Mouse (Mus musculus): ENCODE measurements around the gene Gtsf1. TPM values are rescaled to one million over a fixed set of nuclear protein-coding genes. Genes with fewer than 3 reads are reported as not detected.

Gtsf1 gene
- polyA plus RNA-seq, 1 experiment from 2014 or later = not detected

- H3K4me3 ChIP-seq (ENCODE audit: low read depth, low read length) = no peak overlapping the region
- H3K36me3 ChIP-seq (ENCODE audit: control insufficient read depth, insufficient read depth, low read length) = no peaks in the 10 kb centered on the region
- no peak overlapping the region for H3K4me2 ChIP-seq (ENCODE audit: low read length)
- H3K9me3 ChIP-seq (replicated peaks; ENCODE audit: control insufficient read depth, low read length, poor library complexity, severe bottlenecking) = no peaks in the 10 kb centered on the region
- H3K27ac ChIP-seq (ENCODE audit: low read length) = no peak overlapping the region
- no peak overlapping the region for H3K9ac ChIP-seq (ENCODE audit: low read depth, low read length)
- no peaks in the 10 kb centered on the region for H3K4me1 ChIP-seq (ENCODE audit: control insufficient read depth, insufficient read depth, low read length)
- no peaks in the 10 kb centered on the region for H3K27me3 ChIP-seq (ENCODE audit: control insufficient read depth, insufficient read depth, low read depth, low read length)
- no peak for ATAC-seq
- WGBS = 88% methylated on average over 2 of the region's 2 CpGs
Observed at GRCm38 (mm10) chr15:103382075-103382474, 48.2 kb downstream of the Gtsf1 start.

- Histone ChIP-seq H3K27me3 (ENCODE audit: control insufficient read depth, insufficient read depth, low read depth, low read length) (no peaks in the 10 kb centered on the region), H3K4me3 (ENCODE audit: low read depth, low read length) (no peak overlapping the region), H3K36me3 (ENCODE audit: control insufficient read depth, insufficient read depth, low read length) (no peaks in the 10 kb centered on the region), H3K9me3 (replicated peaks; ENCODE audit: control insufficient read depth, low read length, poor library complexity, severe bottlenecking) (no peaks in the 10 kb centered on the region), H3K9ac (ENCODE audit: low read depth, low read length) (no peak overlapping the region), H3K27ac (ENCODE audit: low read length) (no peak overlapping the region), H3K4me2 (ENCODE audit: low read length) (no peak overlapping the region), H3K4me1 (ENCODE audit: control insufficient read depth, insufficient read depth, low read length) (no peaks in the 10 kb centered on the region)
- 56% methylated on average over 3 of the region's 3 CpGs for WGBS
- no peak for ATAC-seq
Observed at GRCm38 (mm10) chr15:103378665-103379356, 51.5 kb downstream of the Gtsf1 start.

GRCm38 (mm10) chr15:103377752-103378664 is 52.3 kb downstream of the Gtsf1 start:
- Histone ChIP-seq H3K9me3 (replicated peaks; ENCODE audit: control insufficient read depth, low read length, poor library complexity, severe bottlenecking) (no peaks in the 10 kb centered on the region), H3K9ac (ENCODE audit: low read depth, low read length) (no peak overlapping the region), H3K4me3 (ENCODE audit: low read depth, low read length) (no peak overlapping the region), H3K27me3 (ENCODE audit: control insufficient read depth, insufficient read depth, low read depth, low read length) (no peaks in the 10 kb centered on the region), H3K4me1 (ENCODE audit: control insufficient read depth, insufficient read depth, low read length) (no peaks in the 10 kb centered on the region), H3K27ac (ENCODE audit: low read length) (no peak overlapping the region), H3K36me3 (ENCODE audit: control insufficient read depth, insufficient read depth, low read length) (no peaks in the 10 kb centered on the region), H3K4me2 (ENCODE audit: low read length) (no peak overlapping the region)
- ATAC-seq = no peak
- 63% methylated on average over 3 of the region's 3 CpGs for WGBS

GRCm38 (mm10) chr15:103376837-103377269 is 53.4 kb downstream of the Gtsf1 start:
- no peak overlapping the region for H3K9ac ChIP-seq (ENCODE audit: low read depth, low read length)
- 67% methylated on average over 8 of the region's 8 CpGs for WGBS
- no peak overlapping the region for H3K4me2 ChIP-seq (ENCODE audit: low read length)
- no peaks in the 10 kb centered on the region for H3K27me3 ChIP-seq (ENCODE audit: control insufficient read depth, insufficient read depth, low read depth, low read length)
- H3K4me1 ChIP-seq (ENCODE audit: control insufficient read depth, insufficient read depth, low read length) = no peaks in the 10 kb centered on the region
- H3K9me3 ChIP-seq (replicated peaks; ENCODE audit: control insufficient read depth, low read length, poor library complexity, severe bottlenecking) = no peaks in the 10 kb centered on the region
- H3K36me3 ChIP-seq (ENCODE audit: control insufficient read depth, insufficient read depth, low read length) = no peaks in the 10 kb centered on the region
- no peak for ATAC-seq
- no peak overlapping the region for H3K4me3 ChIP-seq (ENCODE audit: low read depth, low read length)
- no peak overlapping the region for H3K27ac ChIP-seq (ENCODE audit: low read length)

DNA sequence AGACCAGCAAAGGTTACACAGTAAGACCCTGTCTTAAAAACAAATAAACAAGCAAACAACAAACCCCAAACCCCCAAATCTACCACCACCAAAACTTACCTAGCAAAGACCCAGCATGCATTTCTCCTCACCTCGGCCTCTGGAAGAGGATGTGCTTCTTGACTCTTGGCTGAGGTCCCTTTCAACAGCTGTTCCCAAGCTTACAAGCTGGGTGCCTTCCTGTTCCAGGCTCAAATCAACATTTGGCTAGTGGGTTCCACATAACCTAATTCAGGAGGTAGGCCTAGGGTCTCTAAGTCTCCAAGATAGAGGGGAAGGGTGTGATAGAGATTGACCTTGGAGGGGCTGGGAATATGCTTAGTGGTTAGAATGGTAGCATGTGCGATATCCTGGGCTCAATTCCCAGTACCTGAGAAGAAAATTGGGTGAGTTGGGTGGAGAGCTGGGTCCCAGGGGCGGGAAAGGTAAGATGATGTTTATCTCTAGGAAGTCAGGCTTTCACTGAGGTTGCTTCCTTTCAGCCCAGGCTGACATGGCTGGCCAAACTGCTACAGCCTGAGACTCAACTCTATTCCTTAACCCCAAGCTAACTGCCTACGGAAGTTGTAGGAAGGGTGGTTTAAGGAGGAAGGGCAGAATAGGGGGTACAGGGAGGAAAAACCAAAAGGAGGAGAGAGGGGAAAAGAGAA is 55.0 kb downstream of the Gtsf1 start:
- no peak for ATAC-seq
- no peaks in the 10 kb centered on the region for H3K9me3 ChIP-seq (replicated peaks; ENCODE audit: control insufficient read depth, low read length, poor library complexity, severe bottlenecking)
- no peak overlapping the region for H3K27ac ChIP-seq (ENCODE audit: low read length)
- H3K36me3 ChIP-seq (ENCODE audit: control insufficient read depth, insufficient read depth, low read length) = no peaks in the 10 kb centered on the region
- H3K4me2 ChIP-seq (ENCODE audit: low read length) = no peak overlapping the region
- H3K4me1 ChIP-seq (ENCODE audit: control insufficient read depth, insufficient read depth, low read length) = no peaks in the 10 kb centered on the region
- H3K9ac ChIP-seq (ENCODE audit: low read depth, low read length) = no peak overlapping the region
- H3K27me3 ChIP-seq (ENCODE audit: control insufficient read depth, insufficient read depth, low read depth, low read length) = no peaks in the 10 kb centered on the region
- 80% methylated on average over 4 of the region's 4 CpGs for WGBS
- no peak overlapping the region for H3K4me3 ChIP-seq (ENCODE audit: low read depth, low read length)

DNA sequence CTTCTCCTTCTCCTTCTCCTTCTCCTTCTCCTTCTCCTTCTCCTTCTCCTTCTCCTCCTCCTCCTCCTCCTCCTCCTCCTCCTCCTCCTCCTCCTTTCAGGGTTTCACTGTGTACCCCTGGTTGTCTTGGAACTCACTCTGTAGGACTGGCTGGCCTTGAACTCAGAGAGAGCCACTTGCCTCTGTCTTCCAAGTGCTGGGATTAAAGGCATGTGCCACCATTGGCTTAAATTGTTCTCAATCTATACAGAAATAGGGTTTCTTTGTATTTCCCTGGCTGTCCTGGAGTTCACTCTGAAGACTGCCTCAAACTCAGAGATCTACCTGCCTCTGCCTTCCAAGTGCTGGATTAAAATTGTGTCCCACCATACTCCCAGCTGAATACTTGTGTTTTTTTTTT is 57.8 kb downstream of the Gtsf1 start:
- no peak overlapping the region for H3K9ac ChIP-seq (ENCODE audit: low read depth, low read length)
- no peaks in the 10 kb centered on the region for H3K9me3 ChIP-seq (replicated peaks; ENCODE audit: control insufficient read depth, low read length, poor library complexity, severe bottlenecking)
- H3K4me3 ChIP-seq (ENCODE audit: low read depth, low read length) = no peak overlapping the region
- no peak overlapping the region for H3K4me2 ChIP-seq (ENCODE audit: low read length)
- no peaks in the 10 kb centered on the region for H3K4me1 ChIP-seq (ENCODE audit: control insufficient read depth, insufficient read depth, low read length)
- H3K27ac ChIP-seq (ENCODE audit: low read length) = no peak overlapping the region
- no peaks in the 10 kb centered on the region for H3K36me3 ChIP-seq (ENCODE audit: control insufficient read depth, insufficient read depth, low read length)
- no peak for ATAC-seq
- H3K27me3 ChIP-seq (ENCODE audit: control insufficient read depth, insufficient read depth, low read depth, low read length) = peaks cover under 1% of the 10 kb centered on the region; the same call in 1 of the 2 replicates

DNA sequence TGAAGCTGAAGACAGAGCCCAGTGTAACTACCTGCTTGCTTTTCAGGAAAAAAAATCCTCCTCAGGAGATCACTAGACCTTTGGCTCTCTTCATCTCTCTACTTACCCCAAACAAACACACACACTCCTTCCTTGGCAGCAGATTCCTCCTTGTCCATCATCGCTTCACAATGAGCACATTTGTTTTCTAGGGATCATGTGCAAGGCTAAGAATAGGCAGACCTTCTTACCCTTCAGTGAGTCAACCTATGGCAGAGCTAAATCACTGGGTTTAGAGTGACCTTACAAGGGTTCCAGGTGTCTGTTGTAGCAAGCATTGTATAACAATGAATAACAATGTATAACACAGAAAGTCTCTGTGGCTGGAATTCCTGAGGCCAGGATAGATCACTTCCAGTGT is 58.5 kb downstream of the Gtsf1 start:
- H3K9me3 ChIP-seq (replicated peaks; ENCODE audit: control insufficient read depth, low read length, poor library complexity, severe bottlenecking) = no peaks in the 10 kb centered on the region
- H3K36me3 ChIP-seq (ENCODE audit: control insufficient read depth, insufficient read depth, low read length) = no peaks in the 10 kb centered on the region
- WGBS = 100% methylated on average over 1 of the region's 1 CpGs
- H3K27ac ChIP-seq (ENCODE audit: low read length) = no peak overlapping the region
- H3K4me3 ChIP-seq (ENCODE audit: low read depth, low read length) = no peak overlapping the region
- no peak for ATAC-seq
- H3K4me2 ChIP-seq (ENCODE audit: low read length) = no peak overlapping the region
- H3K9ac ChIP-seq (ENCODE audit: low read depth, low read length) = no peak overlapping the region
- peaks cover 3% of the 10 kb centered on the region; the same call in 1 of the 2 replicates for H3K4me1 ChIP-seq (ENCODE audit: control insufficient read depth, insufficient read depth, low read length)
- H3K27me3 ChIP-seq (ENCODE audit: control insufficient read depth, insufficient read depth, low read depth, low read length) = peaks cover 3% of the 10 kb centered on the region; the same call in 1 of the 2 replicates

DNA sequence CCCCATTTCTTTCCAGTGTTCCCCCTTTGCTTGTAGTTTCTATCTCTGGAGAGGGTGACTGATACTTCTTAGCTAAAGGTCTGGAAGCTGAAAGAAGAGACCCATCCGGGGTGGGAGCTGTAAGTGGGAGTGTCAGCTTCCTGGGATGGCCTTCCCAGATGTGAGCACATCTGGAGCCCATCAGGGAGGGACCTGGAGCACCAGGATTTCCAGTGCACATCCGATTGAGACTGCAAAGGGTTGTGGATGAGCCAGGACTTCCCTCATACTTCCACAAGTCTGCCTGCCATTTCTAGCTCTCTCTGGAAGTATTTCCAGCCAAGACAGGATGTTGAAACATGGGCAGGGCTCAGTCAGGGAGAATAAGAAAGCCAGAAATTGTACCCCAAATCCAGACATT is 59.1 kb downstream of the Gtsf1 start:
- H3K9me3 ChIP-seq (replicated peaks; ENCODE audit: control insufficient read depth, low read length, poor library complexity, severe bottlenecking) = no peaks in the 10 kb centered on the region
- H3K27ac ChIP-seq (ENCODE audit: low read length) = no peak overlapping the region
- no peak overlapping the region for H3K9ac ChIP-seq (ENCODE audit: low read depth, low read length)
- no peak overlapping the region for H3K4me2 ChIP-seq (ENCODE audit: low read length)
- 53% methylated on average over 2 of the region's 2 CpGs for WGBS
- no peak overlapping the region for H3K4me3 ChIP-seq (ENCODE audit: low read depth, low read length)
- H3K36me3 ChIP-seq (ENCODE audit: control insufficient read depth, insufficient read depth, low read length) = no peaks in the 10 kb centered on the region
- peaks cover 7% of the 10 kb centered on the region for H3K4me1 ChIP-seq (ENCODE audit: control insufficient read depth, insufficient read depth, low read length)
- peaks cover 3% of the 10 kb centered on the region; the same call in 1 of the 2 replicates for H3K27me3 ChIP-seq (ENCODE audit: control insufficient read depth, insufficient read depth, low read depth, low read length)
- no peak for ATAC-seq
